Mouse (Mus musculus): ENCODE measurements around the gene Umad1. TPM values are rescaled to one million over a fixed set of nuclear protein-coding genes. Genes with fewer than 3 reads are reported as not detected.

The Umad1 gene
- polyA plus RNA-seq, 1 experiment from 2014 or later: 20.6 TPM

- 82% methylated on average over 2 of the region's 2 CpGs for WGBS
- no peak overlapping the region for H3K27ac ChIP-seq (ENCODE audit: low read depth, low read length)
- H3K27me3 ChIP-seq (replicated peaks; ENCODE audit: control insufficient read depth, insufficient read depth, low read length): no peaks in the 10 kb centered on the region
- no peaks in the 10 kb centered on the region for H3K36me3 ChIP-seq (ENCODE audit: control insufficient read depth, insufficient read depth, low read length)
- DNase-seq (ENCODE audit: low spot score) (no peak), ATAC-seq (replicated peaks; ENCODE audit: low FRiP score) (no peak)
- no peak overlapping the region for H3K4me3 ChIP-seq (ENCODE audit: low read depth, low read length)
- no peaks in the 10 kb centered on the region for H3K9me3 ChIP-seq (ENCODE audit: control insufficient read depth, low read length)
- H3K4me1 ChIP-seq (replicated peaks; ENCODE audit: control insufficient read depth, insufficient read depth, low read length): no peaks in the 10 kb centered on the region
- no peak overlapping the region for H3K9ac ChIP-seq (ENCODE audit: low read depth, low read length)
- H3K4me2 ChIP-seq: no peak overlapping the region
Measured at GRCm38 (mm10) chr6:8408332-8408731, 149.2 kb downstream of the Umad1 start.

- Histone ChIP-seq H3K9me3 (ENCODE audit: control insufficient read depth, low read length) (no peaks in the 10 kb centered on the region), H3K27me3 (replicated peaks; ENCODE audit: control insufficient read depth, insufficient read depth, low read length) (no peaks in the 10 kb centered on the region), H3K4me2 (no peak overlapping the region), H3K9ac (ENCODE audit: low read depth, low read length) (no peak overlapping the region), H3K36me3 (ENCODE audit: control insufficient read depth, insufficient read depth, low read length) (no peaks in the 10 kb centered on the region), H3K4me1 (replicated peaks; ENCODE audit: control insufficient read depth, insufficient read depth, low read length) (no peaks in the 10 kb centered on the region), H3K4me3 (ENCODE audit: low read depth, low read length) (no peak overlapping the region), H3K27ac (ENCODE audit: low read depth, low read length) (no peak overlapping the region)
- ATAC-seq (replicated peaks; ENCODE audit: low FRiP score) (no peak), DNase-seq (ENCODE audit: low spot score) (no peak)
- WGBS: 81% methylated on average over 4 of the region's 4 CpGs
Measured at GRCm38 (mm10) chr6:8409865-8410264, 150.8 kb downstream of the Umad1 start.

- H3K36me3 ChIP-seq (ENCODE audit: control insufficient read depth, insufficient read depth, low read length): no peaks in the 10 kb centered on the region
- no peak for ATAC-seq (replicated peaks; ENCODE audit: low FRiP score)
- no peak overlapping the region for H3K27ac ChIP-seq (ENCODE audit: low read depth, low read length)
- no peaks in the 10 kb centered on the region for H3K27me3 ChIP-seq (replicated peaks; ENCODE audit: control insufficient read depth, insufficient read depth, low read length)
- H3K9ac ChIP-seq (ENCODE audit: low read depth, low read length): no peak overlapping the region
- no peak overlapping the region for H3K4me3 ChIP-seq (ENCODE audit: low read depth, low read length)
- DNase-seq (ENCODE audit: low spot score): no peak
- WGBS: 77% methylated on average over 10 of the region's 10 CpGs
- no peak overlapping the region for H3K4me2 ChIP-seq
- no peaks in the 10 kb centered on the region for H3K9me3 ChIP-seq (ENCODE audit: control insufficient read depth, low read length)
- no peaks in the 10 kb centered on the region for H3K4me1 ChIP-seq (replicated peaks; ENCODE audit: control insufficient read depth, insufficient read depth, low read length)
Measured at GRCm38 (mm10) chr6:8412845-8413598, 153.9 kb downstream of the Umad1 start.

GRCm38 (mm10) chr6:8414020-8414419, 154.9 kb downstream of the Umad1 start:
- WGBS: 76% methylated on average over 9 of the region's 9 CpGs
- Histone ChIP-seq H3K27me3 (replicated peaks; ENCODE audit: control insufficient read depth, insufficient read depth, low read length) (no peaks in the 10 kb centered on the region), H3K36me3 (ENCODE audit: control insufficient read depth, insufficient read depth, low read length) (no peaks in the 10 kb centered on the region), H3K4me3 (ENCODE audit: low read depth, low read length) (no peak overlapping the region), H3K9ac (ENCODE audit: low read depth, low read length) (no peak overlapping the region), H3K4me2 (no peak overlapping the region), H3K4me1 (replicated peaks; ENCODE audit: control insufficient read depth, insufficient read depth, low read length) (no peaks in the 10 kb centered on the region), H3K27ac (ENCODE audit: low read depth, low read length) (no peak overlapping the region), H3K9me3 (ENCODE audit: control insufficient read depth, low read length) (no peaks in the 10 kb centered on the region)
- DNase-seq (ENCODE audit: low spot score): no peak
- ATAC-seq (replicated peaks; ENCODE audit: low FRiP score): no peak

- no peak overlapping the region for H3K27ac ChIP-seq (ENCODE audit: low read depth, low read length)
- no peaks in the 10 kb centered on the region for H3K36me3 ChIP-seq (ENCODE audit: control insufficient read depth, insufficient read depth, low read length)
- no peak overlapping the region for H3K9ac ChIP-seq (ENCODE audit: low read depth, low read length)
- H3K4me1 ChIP-seq (replicated peaks; ENCODE audit: control insufficient read depth, insufficient read depth, low read length): no peaks in the 10 kb centered on the region
- WGBS: 93% methylated on average over 5 of the region's 5 CpGs
- no peaks in the 10 kb centered on the region for H3K9me3 ChIP-seq (ENCODE audit: control insufficient read depth, low read length)
- no peaks in the 10 kb centered on the region for H3K27me3 ChIP-seq (replicated peaks; ENCODE audit: control insufficient read depth, insufficient read depth, low read length)
- no peak overlapping the region for H3K4me2 ChIP-seq
- DNase-seq (ENCODE audit: low spot score) (no peak), ATAC-seq (replicated peaks; ENCODE audit: low FRiP score) (no peak)
- H3K4me3 ChIP-seq (ENCODE audit: low read depth, low read length): no peak overlapping the region
Measured at GRCm38 (mm10) chr6:8415823-8416222, 156.7 kb downstream of the Umad1 start.

- ATAC-seq (replicated peaks; ENCODE audit: low FRiP score) (no peak), DNase-seq (ENCODE audit: low spot score) (no peak)
- H3K27me3 ChIP-seq (replicated peaks; ENCODE audit: control insufficient read depth, insufficient read depth, low read length): no peaks in the 10 kb centered on the region
- 76% methylated on average over 8 of the region's 8 CpGs for WGBS
- H3K9me3 ChIP-seq (ENCODE audit: control insufficient read depth, low read length): no peaks in the 10 kb centered on the region
- H3K36me3 ChIP-seq (ENCODE audit: control insufficient read depth, insufficient read depth, low read length): no peaks in the 10 kb centered on the region
- no peak overlapping the region for H3K4me2 ChIP-seq
- no peak overlapping the region for H3K4me3 ChIP-seq (ENCODE audit: low read depth, low read length)
- H3K9ac ChIP-seq (ENCODE audit: low read depth, low read length): no peak overlapping the region
- H3K27ac ChIP-seq (ENCODE audit: low read depth, low read length): no peak overlapping the region
- no peaks in the 10 kb centered on the region for H3K4me1 ChIP-seq (replicated peaks; ENCODE audit: control insufficient read depth, insufficient read depth, low read length)
Measured at GRCm38 (mm10) chr6:8416802-8417569, 157.9 kb downstream of the Umad1 start.

GRCm38 (mm10) chr6:8419485-8420186, 160.5 kb downstream of the Umad1 start:
- no peaks in the 10 kb centered on the region for H3K9me3 ChIP-seq (ENCODE audit: control insufficient read depth, low read length)
- no peak overlapping the region for H3K4me2 ChIP-seq
- no peaks in the 10 kb centered on the region for H3K36me3 ChIP-seq (ENCODE audit: control insufficient read depth, insufficient read depth, low read length)
- H3K4me3 ChIP-seq (ENCODE audit: low read depth, low read length): no peak overlapping the region
- no peak overlapping the region for H3K27ac ChIP-seq (ENCODE audit: low read depth, low read length)
- no peak overlapping the region for H3K9ac ChIP-seq (ENCODE audit: low read depth, low read length)
- H3K4me1 ChIP-seq (replicated peaks; ENCODE audit: control insufficient read depth, insufficient read depth, low read length): no peaks in the 10 kb centered on the region
- H3K27me3 ChIP-seq (replicated peaks; ENCODE audit: control insufficient read depth, insufficient read depth, low read length): no peaks in the 10 kb centered on the region
- no peak for DNase-seq (ENCODE audit: low spot score)
- ATAC-seq (replicated peaks; ENCODE audit: low FRiP score): no peak
- 64% methylated on average over 4 of the region's 4 CpGs for WGBS

- H3K27ac ChIP-seq (ENCODE audit: low read depth, low read length): no peak overlapping the region
- H3K36me3 ChIP-seq (ENCODE audit: control insufficient read depth, insufficient read depth, low read length): no peaks in the 10 kb centered on the region
- ATAC-seq (replicated peaks; ENCODE audit: low FRiP score): no peak
- H3K4me3 ChIP-seq (ENCODE audit: low read depth, low read length): no peak overlapping the region
- no peaks in the 10 kb centered on the region for H3K4me1 ChIP-seq (replicated peaks; ENCODE audit: control insufficient read depth, insufficient read depth, low read length)
- no peaks in the 10 kb centered on the region for H3K9me3 ChIP-seq (ENCODE audit: control insufficient read depth, low read length)
- no peak for DNase-seq (ENCODE audit: low spot score)
- WGBS: 93% methylated on average over 1 of the region's 1 CpGs
- H3K9ac ChIP-seq (ENCODE audit: low read depth, low read length): no peak overlapping the region
- no peak overlapping the region for H3K4me2 ChIP-seq
- H3K27me3 ChIP-seq (replicated peaks; ENCODE audit: control insufficient read depth, insufficient read depth, low read length): no peaks in the 10 kb centered on the region
Measured at GRCm38 (mm10) chr6:8420187-8420503, 161.1 kb downstream of the Umad1 start.

All from liver, embryonic 11.5 days (tissue).